Comparison of ENCODE assay signal across 8 mouse cellular contexts in genomic region chr7:110110061-110110656, GRCm38 (mm10). TPM values are rescaled to one million over a fixed set of nuclear protein-coding genes. Genes with fewer than 3 reads are reported as not detected.
DNase-seq lines count a peak whose midpoint lies in the region; ATAC-seq and TF ChIP-seq lines count a peak whose summit lies in the region.
"Had no signal": no experiment of that assay in that cellular context is flagged by ENCODE, and none has a peak within 500 bp of the region (broad histone marks: within the 10 kb centered on the region; RNA-seq: fewer than 3 reads in every experiment).

No protein-coding gene starts in this region.

- WGBS in kidney, embryonic 15.5 days = 42% methylated on average over 4 of the region's 4 CpGs
- WGBS in heart, postnatal 0 days = 15% methylated on average over 4 of the region's 4 CpGs
- 21% methylated on average over 4 of the region's 4 CpGs for WGBS in liver, postnatal 0 days (ENCODE audit: insufficient replicate concordance)

- H3K27ac ChIP-seq in kidney, embryonic 15.5 days = peak overlapping the region; percentile 69
- H3K27ac ChIP-seq in heart, postnatal 0 days (ENCODE audit: low read depth) = peak overlapping the region; percentile 86
- peak overlapping the region; percentile 53; the same call in 1 of the 2 replicates for H3K27ac ChIP-seq in liver, postnatal 0 days (ENCODE audit: low read depth)
- H3K27ac ChIP-seq: hindbrain, postnatal 0 days had no signal

- TF ChIP-seq CTCF in heart, postnatal 0 days (IDR thresholded peaks at IDR 0.05; ENCODE audit: low read depth) = no peak
- TF ChIP-seq CTCF in liver, postnatal 0 days (IDR thresholded peaks at IDR 0.05; ENCODE audit: low read depth) = no peak

- H3K4me1 ChIP-seq in kidney, embryonic 15.5 days = peaks cover 20% of the 10 kb centered on the region
- H3K4me1 ChIP-seq in heart, postnatal 0 days (ENCODE audit: control insufficient read depth, insufficient read depth) = peaks cover 24% of the 10 kb centered on the region
- peaks cover 16% of the 10 kb centered on the region for H3K4me1 ChIP-seq in liver, postnatal 0 days (ENCODE audit: insufficient read depth)

- no peak for TF ChIP-seq EP300 in heart, postnatal 0 days (IDR thresholded peaks at IDR 0.05; ENCODE audit: low read depth)
- TF ChIP-seq EP300 in liver, postnatal 0 days (IDR thresholded peaks at IDR 0.05; ENCODE audit: low read depth) = no peak

- no peak overlapping the region for H3K4me2 ChIP-seq in kidney, embryonic 15.5 days
- H3K4me2 ChIP-seq in heart, postnatal 0 days (ENCODE audit: low read depth, low read length) = no peak overlapping the region
- no peak overlapping the region for H3K4me2 ChIP-seq in liver, postnatal 0 days (ENCODE audit: low read depth, low read length)

- no peaks in the 10 kb centered on the region for H3K36me3 ChIP-seq in kidney, embryonic 15.5 days
- no peaks in the 10 kb centered on the region for H3K36me3 ChIP-seq in heart, postnatal 0 days (replicated peaks; ENCODE audit: control insufficient read depth, insufficient read depth, low read length)
- H3K36me3 ChIP-seq in liver, postnatal 0 days (replicated peaks; ENCODE audit: insufficient read depth, low read length) = no peaks in the 10 kb centered on the region

- no peaks in the 10 kb centered on the region for H3K9me3 ChIP-seq in kidney, embryonic 15.5 days (replicated peaks)
- H3K9me3 ChIP-seq in heart, postnatal 0 days (replicated peaks; ENCODE audit: control insufficient read depth, low read length) = no peaks in the 10 kb centered on the region
- no peaks in the 10 kb centered on the region for H3K9me3 ChIP-seq in liver, postnatal 0 days (ENCODE audit: low read length)

- no peak for DNase-seq in kidney, adult 11 months
- DNase-seq in brain, adult 2 months (ENCODE audit: low read depth, low spot score) = peak; percentile 43
- DNase-seq in heart, postnatal 0 days (ENCODE audit: low spot score) = no peak
- no peak for DNase-seq in liver, postnatal 0 days
- no peak for DNase-seq in frontal cortex, postnatal 36 days (ENCODE audit: low spot score in 2 of 2)
- no peak for DNase-seq in ovary, postnatal 14 days (ENCODE audit: low spot score)

- ATAC-seq in kidney, embryonic 15.5 days (replicated peaks; ENCODE audit: low FRiP score) = no peak
- ATAC-seq in heart, postnatal 0 days (ENCODE audit: insufficient read depth, low read depth) = no peak
- ATAC-seq in liver, postnatal 0 days = no peak

- H3K27me3 ChIP-seq in kidney, embryonic 15.5 days = no peaks in the 10 kb centered on the region
- H3K27me3 ChIP-seq in heart, postnatal 0 days (ENCODE audit: control insufficient read depth, insufficient read depth, low read length) = no peaks in the 10 kb centered on the region
- no peaks in the 10 kb centered on the region for H3K27me3 ChIP-seq in liver, postnatal 0 days (ENCODE audit: insufficient read depth, low read length)

- H3K4me3 ChIP-seq in kidney, embryonic 15.5 days (replicated peaks) = no peak overlapping the region
- H3K4me3 ChIP-seq in heart, postnatal 0 days (ENCODE audit: low read depth, low read length) = no peak overlapping the region
- H3K4me3 ChIP-seq in liver, postnatal 0 days (ENCODE audit: low read depth, low read length) = no peak overlapping the region

- H3K9ac ChIP-seq in kidney, embryonic 15.5 days = no peak overlapping the region
- no peak overlapping the region for H3K9ac ChIP-seq in heart, postnatal 0 days (replicated peaks; ENCODE audit: low read depth, low read length)
- no peak overlapping the region for H3K9ac ChIP-seq in liver, postnatal 0 days (replicated peaks)

RNA-seq across cellular contexts. Expression of gene Wee1, which starts 11.7 kb away (rescaled TPM):
- 25.1 and 26.6 TPM in 2 replicates for polyA plus RNA-seq in kidney, embryonic 15.5 days (2015; fragmentation: Nextera tagmentation; extraction: Ambion mirVana)
- 21.4 and 27.9 TPM in 2 replicates for total RNA-seq in heart, postnatal 0 days (2014; rRNA removed; ENCODE audit: low replicate concordance)
- 17.2 and 20.3 TPM in 2 replicates for polyA plus RNA-seq in heart, postnatal 0 days (2015; fragmentation: Nextera tagmentation; extraction: Ambion mirVana)
- 4.5 and 5.3 TPM in 2 replicates for polyA plus RNA-seq in liver, postnatal 0 days (2015; fragmentation: Nextera tagmentation; extraction: Ambion mirVana)

RNA-seq across cellular contexts. Expression of gene Zfp143, which starts 49.1 kb away (rescaled TPM):
- polyA plus RNA-seq in kidney, embryonic 15.5 days (2015; fragmentation: Nextera tagmentation; extraction: Ambion mirVana) = 19.0 and 21.0 TPM in 2 replicates
- 5.4 and 21.0 TPM in 2 replicates for total RNA-seq in heart, postnatal 0 days (2014; rRNA removed; ENCODE audit: low replicate concordance)
- polyA plus RNA-seq in heart, postnatal 0 days (2015; fragmentation: Nextera tagmentation; extraction: Ambion mirVana) = 8.5 and 9.6 TPM in 2 replicates
- polyA plus RNA-seq in liver, postnatal 0 days (2015; fragmentation: Nextera tagmentation; extraction: Ambion mirVana) = 4.1 and 5.2 TPM in 2 replicates
